ENCODE assay signal across 8 mouse cellular contexts in genomic region chr4:128883379-128883781, GRCm38 (mm10). TPM values are rescaled to one million over a fixed set of nuclear protein-coding genes. Genes with fewer than 3 reads are reported as not detected.
DNase-seq lines count a peak whose midpoint lies in the region; ATAC-seq and TF ChIP-seq lines count a peak whose summit lies in the region.

Gene Trim62 (plus strand): TSS chr4:128883580.

- H3K9ac ChIP-seq in forebrain, embryonic 15.5 days (replicated peaks), result peak within 1 kb of the TSS; percentile 76
- H3K9ac ChIP-seq in lung, embryonic 15.5 days, result peak within 1 kb of the TSS; percentile 63

- under 1% methylated on average over 37 of the region's 37 CpGs for WGBS in forebrain, embryonic 15.5 days
- under 1% methylated on average over 29 of the region's 37 CpGs for WGBS in lung, embryonic 15.5 days

- intact Hi-C loops in heart, postnatal 14 days (cut with DNase I), result loop anchor here (2.0 kb wide), 1 partner anchor 41 kb away; no protein-coding TSS in a partner anchor

- DNase-seq in c-Kit-positive CD71-positive TER-119-positive erythroid progenitor cells, embryonic 14.5 days (ENCODE audit: low spot score), result peak; percentile 13
- DNase-seq in heart, postnatal 14 days, result peak; percentile 85 to 90
- DNase-seq in layer of hippocampus, adult 18-20 months (ENCODE audit: low spot score in 2 of 2), result peak in 1 of 2 experiments; percentile 64
- peak; percentile 72 for DNase-seq in ovary, adult 18-20 months (ENCODE audit: low spot score)
- peak; percentile 74 for DNase-seq in thymus, postnatal 0 days (ENCODE audit: low spot score)

- peak within 1 kb of the TSS; percentile 90 for H3K4me3 ChIP-seq in E14TG2a.4 (replicated peaks; ENCODE audit: low read length)
- H3K4me3 ChIP-seq in forebrain, embryonic 15.5 days, result peak within 1 kb of the TSS; percentile 65
- H3K4me3 ChIP-seq in lung, embryonic 15.5 days, result peak within 1 kb of the TSS; percentile 83

- H3K36me3 ChIP-seq in E14TG2a.4 (ENCODE audit: insufficient read depth, low read length), result no peaks in the 10 kb centered on the region
- H3K36me3 ChIP-seq in forebrain, embryonic 15.5 days, result no peaks in the 10 kb centered on the region
- no peaks in the 10 kb centered on the region; the same call in 1 of the 2 replicates for H3K36me3 ChIP-seq in lung, embryonic 15.5 days

- ATAC-seq in forebrain, embryonic 15.5 days (replicated peaks), result peak; percentile 63
- peak; percentile 89 for ATAC-seq in lung, embryonic 15.5 days (ENCODE audit: borderline replicate concordance, extremely low read depth, low FRiP score, low TSS enrichment)

- H3K27me3 ChIP-seq in E14TG2a.4 (ENCODE audit: insufficient read depth, low read length), result peaks cover 72% of the 10 kb centered on the region
- H3K27me3 ChIP-seq in forebrain, embryonic 15.5 days, result no peaks in the 10 kb centered on the region
- H3K27me3 ChIP-seq in lung, embryonic 15.5 days, result peaks cover 6% of the 10 kb centered on the region; the same call in 1 of the 2 replicates

- H3K9me3 ChIP-seq in E14TG2a.4 (ENCODE audit: low read length), result peaks cover 6% of the 10 kb centered on the region
- no peaks in the 10 kb centered on the region for H3K9me3 ChIP-seq in forebrain, embryonic 15.5 days
- H3K9me3 ChIP-seq in lung, embryonic 15.5 days, result peaks cover 4% of the 10 kb centered on the region; the same call in 1 of the 2 replicates

- TF ChIP-seq CTCF in E14TG2a.4 (conservative IDR thresholded peaks at IDR 0.05; ENCODE audit: low read length), result no peak

- H3K4me1 ChIP-seq in E14TG2a.4 (replicated peaks; ENCODE audit: low read depth, low read length), result peaks cover 37% of the 10 kb centered on the region
- H3K4me1 ChIP-seq in forebrain, embryonic 15.5 days, result peaks cover 48% of the 10 kb centered on the region
- peaks cover 28% of the 10 kb centered on the region for H3K4me1 ChIP-seq in lung, embryonic 15.5 days

- H3K27ac ChIP-seq in forebrain, embryonic 15.5 days (replicated peaks), result peak within 1 kb of the TSS; percentile 64
- H3K27ac ChIP-seq in lung, embryonic 15.5 days, result peak within 1 kb of the TSS; percentile 43

- H3K4me2 ChIP-seq in forebrain, embryonic 15.5 days (replicated peaks), result peak within 1 kb of the TSS; percentile 98
- H3K4me2 ChIP-seq in lung, embryonic 15.5 days, result peak within 1 kb of the TSS; percentile 100

RNA-seq across cellular contexts. Expression of gene Trim62, which starts in this region (rescaled TPM):
- 9.5 and 10.5 TPM in 2 replicates for polyA plus RNA-seq in forebrain, embryonic 15.5 days (2015; fragmentation: Nextera tagmentation; extraction: Ambion mirVana)
- 1 to 10 TPM; 2.0 to 2.2 TPM for total RNA-seq in heart, postnatal 14 days (2021)
- 10 to 100 TPM; 14.8 to 15.6 TPM for total RNA-seq in layer of hippocampus, adult 18-20 months (2021)
- polyA plus RNA-seq in lung, embryonic 15.5 days (2015; fragmentation: Nextera tagmentation; extraction: Ambion mirVana), result 5.0 and 5.7 TPM in 2 replicates
- 0.84 and 1.0 TPM in 2 replicates for polyA plus RNA-seq in thymus, postnatal 0 days (2015; fragmentation: Nextera tagmentation; extraction: Ambion mirVana)

Comparison
In these comparisons a context has a peak if more than half of its experiments do, and no peak if none do; other contexts are left out.
1. RNA of gene Trim62 (total RNA-seq): 14.8 to 15.6 TPM in layer of hippocampus, adult 18-20 months; 2.0 to 2.2 TPM in heart, postnatal 14 days; every median in the first group is over 4 times any median in the second.
2. Peak in every context shown above with its lines, with median percentiles within 50 percentile points of each other: H3K4me3 ChIP-seq.